Mouse (Mus musculus): ENCODE measurements around the gene B3gnt7.
"Not testable (repeated sequence)": the region's sequence is repeated elsewhere in the genome, so short reads cannot be mapped to it uniquely, and the experiment has no call there.

The B3gnt7 gene

GRCm38 (mm10) chr1:86301221-86302091, 1.2 kb upstream of the B3gnt7 start:
- DNase-seq (ENCODE audit: low spot score), result no peak

- no peak for DNase-seq (ENCODE audit: low spot score)
Measured at GRCm38 (mm10) chr1:86303063-86303872, 636 bp downstream of the B3gnt7 start.

- DNase-seq (ENCODE audit: low spot score), result no peak
Measured at GRCm38 (mm10) chr1:86303873-86304250, 1.2 kb downstream of the B3gnt7 start.

GRCm38 (mm10) chr1:86306686-86307085, 4.1 kb downstream of the B3gnt7 start:
- DNase-seq (ENCODE audit: low spot score), result no peak

- no peak for DNase-seq (ENCODE audit: low spot score)
Measured at GRCm38 (mm10) chr1:86307177-86307762, 4.6 kb downstream of the B3gnt7 start.

- DNase-seq (ENCODE audit: low spot score), result no peak
Measured at GRCm38 (mm10) chr1:86307871-86308641, 5.4 kb downstream of the B3gnt7 start.

- DNase-seq (ENCODE audit: low spot score), result no peak
Measured at GRCm38 (mm10) chr1:86309270-86309833, 6.7 kb downstream of the B3gnt7 start.

GRCm38 (mm10) chr1:86310536-86311310, 8.1 kb downstream of the B3gnt7 start:
- no peak for DNase-seq (ENCODE audit: low spot score)

GRCm38 (mm10) chr1:86311467-86312005, 8.9 kb downstream of the B3gnt7 start:
- DNase-seq (ENCODE audit: low spot score), result no peak

- DNase-seq (ENCODE audit: low spot score), result no peak
Measured at GRCm38 (mm10) chr1:86312269-86312668, 9.6 kb downstream of the B3gnt7 start.

- DNase-seq (ENCODE audit: low spot score), result no peak
Measured at GRCm38 (mm10) chr1:86313096-86313771, 10.6 kb downstream of the B3gnt7 start.

GRCm38 (mm10) chr1:86313772-86314125, 11.1 kb downstream of the B3gnt7 start:
- DNase-seq (ENCODE audit: low spot score), result no peak

- DNase-seq (ENCODE audit: low spot score), result no peak
Measured at GRCm38 (mm10) chr1:86320822-86321413, 18.3 kb downstream of the B3gnt7 start.

GRCm38 (mm10) chr1:86336330-86336729, 33.7 kb downstream of the B3gnt7 start:
- no peak for DNase-seq (ENCODE audit: low spot score)

GRCm38 (mm10) chr1:86339156-86339812, 36.7 kb downstream of the B3gnt7 start:
- DNase-seq (ENCODE audit: low spot score), result peak; percentile 80

GRCm38 (mm10) chr1:86341096-86341495, 38.5 kb downstream of the B3gnt7 start:
- not testable (repeated sequence) for DNase-seq (ENCODE audit: low spot score)

- no peak for DNase-seq (ENCODE audit: low spot score)
Measured at GRCm38 (mm10) chr1:86342371-86342770, 39.7 kb downstream of the B3gnt7 start.

GRCm38 (mm10) chr1:86343087-86343645, 40.5 kb downstream of the B3gnt7 start:
- no peak for DNase-seq (ENCODE audit: low spot score)

Data from MN1 (cell line).